28 mouse cellular contexts compared by ENCODE assay signal in the genomic region with DNA sequence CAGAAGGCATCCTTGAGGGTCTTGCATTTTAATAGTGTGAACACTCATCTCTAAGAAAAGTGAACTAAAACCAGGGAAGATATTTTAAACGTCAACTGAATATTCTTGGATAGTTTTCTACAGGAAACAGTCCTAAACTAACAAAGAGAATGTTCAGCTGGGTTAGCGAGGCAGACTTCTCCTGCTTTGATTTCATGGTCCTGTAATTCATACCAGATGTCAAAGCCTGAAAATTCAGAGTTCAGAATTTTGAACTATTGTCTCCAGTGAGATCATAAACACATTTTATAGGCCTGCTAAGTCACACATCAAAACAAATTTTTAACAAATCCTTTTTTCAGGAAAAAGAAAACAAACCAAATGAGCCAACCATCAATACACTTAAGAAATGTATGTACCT.
DNase-seq lines count a peak whose midpoint lies in the region; ATAC-seq and TF ChIP-seq lines count a peak whose summit lies in the region.
"Had no signal": no experiment of that assay in that cellular context is flagged by ENCODE, and none has a peak within 500 bp of the region (broad histone marks: within the 10 kb centered on the region; RNA-seq: fewer than 3 reads in every experiment).

No protein-coding gene starts in this region.

- no peaks in the 10 kb centered on the region for H3K9me3 ChIP-seq in embryonic facial prominence, embryonic 10.5 days
- H3K9me3 ChIP-seq in embryonic facial prominence, embryonic 15.5 days (replicated peaks): no peaks in the 10 kb centered on the region
- H3K9me3 ChIP-seq in limb, embryonic 12.5 days: no peaks in the 10 kb centered on the region
- H3K9me3 ChIP-seq: heart, embryonic 15.5 days; hindbrain, embryonic 12.5 days; midbrain, embryonic 12.5 days; neural tube, embryonic 13.5 days had no signal

- no peak for ATAC-seq in embryonic facial prominence, embryonic 15.5 days (ENCODE audit: insufficient number of reproducible peaks, low FRiP score, low TSS enrichment, low read depth)
- no peak for ATAC-seq in limb, embryonic 12.5 days (ENCODE audit: insufficient number of reproducible peaks, insufficient read depth, low FRiP score, low TSS enrichment, low read depth)
- ATAC-seq: forebrain, embryonic 16.5 days; hindbrain, postnatal 0 days; intestine, embryonic 16.5 days had no signal

- no peak overlapping the region for H3K4me2 ChIP-seq in embryonic facial prominence, embryonic 15.5 days (replicated peaks)
- H3K4me2 ChIP-seq in limb, embryonic 12.5 days: no peak overlapping the region
- H3K4me2 ChIP-seq: heart, embryonic 15.5 days; hindbrain, embryonic 12.5 days; liver, embryonic 11.5 days; midbrain, embryonic 12.5 days; neural tube, embryonic 13.5 days had no signal

- peak; percentile 50 for DNase-seq in embryo, embryonic 11 days
- no peak for DNase-seq in embryo, embryonic 10 days (ENCODE audit: low spot score)
- no peak for DNase-seq in embryonic facial prominence, embryonic 10.5 days (ENCODE audit: low spot score)
- no peak for DNase-seq in lung, adult 2 months
- no peak for DNase-seq in cerebellum, adult 11-12 months
- no peak for DNase-seq in frontal cortex, postnatal 36 days (ENCODE audit: low spot score in 2 of 2)
- DNase-seq: adrenal gland, adult 8-10 months; cerebellum, adult 9-10 months; cerebellum, postnatal 36 days; gastrocnemius, postnatal 10 days; kidney, adult 9 months; kidney, postnatal 25 days; lung, postnatal 36 days; right cerebral cortex, postnatal 4 days; thymus, adult 2 months; thymus, postnatal 36 days had no signal

- TF ChIP-seq POLR2A in lung, adult 2 months (IDR thresholded peaks at IDR 0.05; ENCODE audit: borderline replicate concordance, extremely low read depth, low read depth, low read length): no peak

- peak overlapping the region; percentile 77 for H3K27ac ChIP-seq in embryonic facial prominence, embryonic 10.5 days (replicated peaks)
- peak overlapping the region; percentile 72 for H3K27ac ChIP-seq in embryonic facial prominence, embryonic 15.5 days (replicated peaks)
- H3K27ac ChIP-seq in limb, embryonic 12.5 days: peak overlapping the region; percentile 70
- H3K27ac ChIP-seq: heart, embryonic 15.5 days; hindbrain, embryonic 12.5 days; hindbrain, postnatal 0 days; layer of hippocampus, adult 2 months; midbrain, embryonic 12.5 days; neural tube, embryonic 13.5 days had no signal

- TF ChIP-seq CTCF in lung, adult 2 months (IDR thresholded peaks at IDR 0.05; ENCODE audit: insufficient read depth, low read length): no peak

- peaks cover 25% of the 10 kb centered on the region for H3K36me3 ChIP-seq in embryonic facial prominence, embryonic 10.5 days (replicated peaks)
- 0 out of 2 replicates have a peak, but pooled peaks cover 4% of the 10 kb centered on the region for H3K36me3 ChIP-seq in embryonic facial prominence, embryonic 15.5 days
- peaks cover 20% of the 10 kb centered on the region for H3K36me3 ChIP-seq in limb, embryonic 12.5 days
- H3K36me3 ChIP-seq: heart, embryonic 15.5 days; hindbrain, embryonic 12.5 days; midbrain, embryonic 12.5 days; neural tube, embryonic 13.5 days had no signal

- no peaks in the 10 kb centered on the region for H3K27me3 ChIP-seq in embryonic facial prominence, embryonic 10.5 days (replicated peaks; ENCODE audit: low read depth, poor library complexity, severe bottlenecking)
- H3K27me3 ChIP-seq in embryonic facial prominence, embryonic 15.5 days: no peaks in the 10 kb centered on the region
- no peaks in the 10 kb centered on the region for H3K27me3 ChIP-seq in limb, embryonic 12.5 days
- H3K27me3 ChIP-seq: heart, embryonic 15.5 days; hindbrain, embryonic 12.5 days; midbrain, embryonic 12.5 days; neural tube, embryonic 13.5 days had no signal

- peaks cover 34% of the 10 kb centered on the region for H3K4me1 ChIP-seq in embryonic facial prominence, embryonic 10.5 days
- peaks cover 12% of the 10 kb centered on the region for H3K4me1 ChIP-seq in embryonic facial prominence, embryonic 15.5 days
- peaks cover 29% of the 10 kb centered on the region for H3K4me1 ChIP-seq in limb, embryonic 12.5 days (replicated peaks)
- no peaks in the 10 kb centered on the region for H3K4me1 ChIP-seq in lung, adult 2 months (ENCODE audit: control insufficient read depth, insufficient read depth, low read length)
- H3K4me1 ChIP-seq: midbrain, embryonic 12.5 days; neural tube, embryonic 13.5 days had no signal

- H3K4me3 ChIP-seq in embryonic facial prominence, embryonic 10.5 days: no peak overlapping the region
- no peak overlapping the region for H3K4me3 ChIP-seq in embryonic facial prominence, embryonic 15.5 days (replicated peaks)
- no peak overlapping the region for H3K4me3 ChIP-seq in limb, embryonic 12.5 days (replicated peaks)
- no peak overlapping the region for H3K4me3 ChIP-seq in lung, adult 2 months (replicated peaks; ENCODE audit: extremely low read depth, low read depth, low read length)
- H3K4me3 ChIP-seq: heart, embryonic 15.5 days; hindbrain, embryonic 12.5 days; layer of hippocampus, adult 2 months; midbrain, embryonic 12.5 days; myocyte; neural tube, embryonic 13.5 days had no signal

- 32% methylated on average over 2 of the region's 2 CpGs for WGBS in embryonic facial prominence, embryonic 10.5 days
- 20% methylated on average over 2 of the region's 2 CpGs for WGBS in embryonic facial prominence, embryonic 15.5 days
- 14% methylated on average over 2 of the region's 2 CpGs for WGBS in limb, embryonic 12.5 days
- WGBS in lung, adult 2 months: 55% methylated on average over 2 of the region's 2 CpGs

- no peak overlapping the region for H3K9ac ChIP-seq in embryonic facial prominence, embryonic 15.5 days
- H3K9ac ChIP-seq in limb, embryonic 12.5 days (replicated peaks): no peak overlapping the region
- H3K9ac ChIP-seq: heart, embryonic 15.5 days; hindbrain, embryonic 12.5 days; midbrain, embryonic 12.5 days; neural tube, embryonic 13.5 days had no signal
